Mouse (Mus musculus): Measurements from ENCODE around the gene Gm45713.

The Gm45713 gene

DNA sequence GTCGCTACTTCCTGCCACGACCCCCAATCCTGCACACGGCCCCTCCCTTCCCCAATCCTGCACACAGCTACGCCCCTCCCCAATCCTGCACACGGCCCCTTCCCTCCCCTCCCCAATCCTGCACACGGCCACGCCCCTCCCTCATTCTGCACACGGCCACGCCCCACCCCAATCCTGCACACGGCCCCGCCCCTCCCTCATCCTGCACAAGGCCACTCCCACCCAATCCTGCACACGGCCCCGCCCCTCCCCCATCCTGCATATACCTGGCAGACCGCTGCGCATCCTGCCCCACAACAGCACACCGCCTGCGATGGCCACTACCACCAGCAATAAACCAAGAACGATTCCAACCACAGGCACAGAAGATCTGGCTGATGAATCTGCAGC is 42.5 kb downstream of the Gm45713 start:
- DNase-seq (ENCODE audit: low read depth, low spot score): no peak
- no peaks in the 10 kb centered on the region for H3K36me3 ChIP-seq (ENCODE audit: control insufficient read depth, insufficient read depth, low read length, poor library complexity, severe bottlenecking)

DNA sequence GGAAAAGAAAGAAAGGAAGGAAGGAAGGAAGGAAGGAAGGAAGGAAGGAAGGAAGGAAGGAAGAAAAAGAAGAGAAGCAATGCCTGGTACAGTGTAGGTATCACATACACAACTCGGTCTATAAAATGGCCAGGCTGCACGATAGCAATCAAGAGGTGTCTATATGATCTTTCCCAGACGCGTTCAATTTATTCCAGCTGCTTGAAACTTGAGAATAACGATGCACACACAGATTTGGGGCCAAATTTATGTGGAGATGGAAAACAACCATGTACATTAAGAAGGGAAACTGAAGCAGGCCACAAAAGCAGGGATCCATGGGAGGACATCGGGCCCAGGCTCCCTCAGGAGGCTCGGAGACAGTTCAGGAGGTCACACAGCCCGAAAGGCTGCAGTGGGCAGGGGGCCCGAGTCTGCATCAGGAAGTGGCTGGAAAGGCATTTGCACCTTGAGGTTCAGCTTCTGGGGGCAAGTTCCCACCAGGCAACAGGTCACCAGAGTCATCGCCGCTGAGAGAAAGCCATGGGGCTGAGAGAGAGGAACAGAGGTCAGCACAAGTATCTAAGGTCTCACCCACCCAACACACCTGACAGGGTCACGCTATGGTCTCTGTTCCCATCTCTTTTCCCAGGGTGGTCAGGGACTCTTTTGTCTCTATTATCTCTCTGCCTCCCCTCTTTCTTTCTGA is 43.1 kb downstream of the Gm45713 start:
- no peaks in the 10 kb centered on the region for H3K36me3 ChIP-seq (ENCODE audit: control insufficient read depth, insufficient read depth, low read length, poor library complexity, severe bottlenecking)
- no peak for DNase-seq (ENCODE audit: low read depth, low spot score)
- H3K27me3 ChIP-seq (ENCODE audit: control insufficient read depth, insufficient read depth, low read length, poor library complexity, severe bottlenecking): no peaks in the 10 kb centered on the region

More for the DNA sequence above, 42.5 kb downstream of the Gm45713 start:
- no peaks in the 10 kb centered on the region for H3K27me3 ChIP-seq (ENCODE audit: control insufficient read depth, insufficient read depth, low read length, poor library complexity, severe bottlenecking)

DNA sequence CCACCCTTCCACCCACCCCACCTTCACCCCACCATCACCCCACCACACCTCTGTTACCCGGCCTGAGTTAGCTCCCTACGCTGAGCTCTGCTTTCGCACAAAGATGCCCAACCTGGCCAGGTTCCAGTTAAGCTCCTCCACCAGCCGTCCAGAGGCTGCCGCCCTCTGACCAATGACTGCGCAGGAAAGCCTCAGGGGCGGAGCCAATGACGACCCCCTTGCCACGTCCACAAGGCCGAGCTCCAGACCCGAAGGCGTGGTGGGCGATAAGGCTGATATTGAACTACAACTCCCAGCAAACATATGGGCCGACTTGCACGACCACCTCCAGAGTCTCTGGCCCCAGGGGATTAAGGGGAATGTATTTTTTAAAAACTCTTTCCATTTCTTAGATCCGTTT is 44.0 kb downstream of the Gm45713 start, which contains the start of gene Rcn3:
Gene Rcn3 (minus strand): TSS at position 174 of the 400 bp plus-strand sequence.
- Histone ChIP-seq H3K36me3 (ENCODE audit: control insufficient read depth, insufficient read depth, low read length, poor library complexity, severe bottlenecking) (no peaks in the 10 kb centered on the region), H3K27me3 (ENCODE audit: control insufficient read depth, insufficient read depth, low read length, poor library complexity, severe bottlenecking) (no peaks in the 10 kb centered on the region)
- DNase-seq (ENCODE audit: low read depth, low spot score): peak; percentile 40

DNA sequence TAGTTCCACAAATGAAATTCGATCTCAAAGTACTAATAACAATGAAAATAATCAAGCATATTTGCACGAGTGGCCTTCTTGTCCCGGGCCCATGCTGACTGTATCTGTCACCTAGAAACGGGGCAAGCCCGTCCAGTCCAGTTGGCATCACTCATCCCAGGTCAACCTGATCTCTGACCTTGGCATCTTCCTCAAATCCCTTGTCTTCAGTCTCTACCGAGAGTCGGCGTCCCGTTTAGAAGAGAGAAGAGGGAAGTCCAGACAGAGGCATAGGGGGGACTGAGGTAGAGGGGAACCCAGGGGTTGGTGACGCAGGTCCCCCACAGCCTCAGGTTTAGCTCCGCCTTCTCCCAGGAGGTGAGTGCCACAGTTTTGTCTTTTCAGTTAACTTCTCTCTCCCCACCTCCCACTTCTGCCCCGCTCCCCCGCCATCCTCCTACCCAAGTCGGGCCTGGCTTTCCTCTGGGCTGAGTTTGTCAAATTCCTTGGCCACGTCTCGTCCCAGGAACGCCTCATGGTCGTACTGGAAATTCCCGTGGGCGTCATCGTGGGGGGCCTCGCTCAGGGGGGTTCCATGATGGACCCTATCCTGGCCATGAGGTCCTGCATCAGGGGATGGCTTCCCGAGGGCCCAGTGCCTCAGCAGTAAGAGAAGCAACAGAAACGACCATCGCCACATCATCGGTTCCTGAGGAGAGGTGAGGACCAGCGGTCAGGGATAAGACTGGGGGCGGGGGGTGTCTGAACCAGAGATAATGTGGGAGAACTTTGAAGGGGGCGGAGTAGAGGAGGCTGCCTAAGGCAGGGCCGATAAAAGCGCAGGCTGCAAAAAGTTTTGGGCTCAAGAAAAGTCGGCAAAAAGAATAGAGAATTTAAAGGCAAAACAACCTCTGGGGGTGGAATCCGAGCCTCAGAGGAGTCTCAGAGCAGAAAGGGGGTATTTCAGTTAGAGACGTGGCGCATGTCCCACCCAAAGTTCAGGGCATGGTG is 44.7 kb downstream of the Gm45713 start:
- Histone ChIP-seq H3K27me3 (ENCODE audit: control insufficient read depth, insufficient read depth, low read length, poor library complexity, severe bottlenecking) (no peaks in the 10 kb centered on the region), H3K36me3 (ENCODE audit: control insufficient read depth, insufficient read depth, low read length, poor library complexity, severe bottlenecking) (no peaks in the 10 kb centered on the region)
- peak; percentile 64 for DNase-seq (ENCODE audit: low read depth, low spot score)

DNA sequence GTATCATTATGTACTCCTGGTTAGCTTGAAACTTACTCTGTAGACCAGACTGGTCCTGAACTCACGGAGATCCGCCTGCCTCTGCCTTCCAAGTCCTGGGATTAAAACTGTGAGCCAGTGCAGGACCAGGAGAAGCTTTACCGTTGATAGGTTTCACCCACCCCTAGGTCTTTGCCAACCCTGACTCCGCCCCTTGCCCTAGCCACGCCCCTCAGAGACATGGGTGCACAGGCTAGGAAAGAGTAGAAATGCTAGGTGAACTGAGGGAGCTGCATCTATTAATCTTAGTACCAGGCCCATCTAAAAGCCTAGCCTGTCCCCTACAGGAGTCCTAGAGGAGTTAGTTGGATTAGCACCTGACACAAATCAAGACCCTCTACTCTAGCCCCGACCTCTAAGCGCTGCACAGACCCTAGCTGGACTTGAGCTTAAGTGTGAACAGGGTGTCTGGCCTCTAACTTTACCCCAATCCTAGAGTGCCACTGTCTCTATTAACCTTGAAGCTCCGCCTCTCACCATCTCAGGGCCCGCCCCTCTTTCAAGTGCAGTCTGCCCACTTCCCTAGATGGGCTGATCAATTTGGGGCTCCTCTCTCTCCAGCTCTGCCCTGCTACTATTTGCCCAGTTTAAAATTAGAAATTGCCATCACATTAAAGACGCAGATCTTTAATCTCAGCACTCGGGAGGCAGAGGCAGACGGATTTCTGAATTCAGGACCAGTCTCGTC is 45.6 kb downstream of the Gm45713 start:
- Histone ChIP-seq H3K36me3 (ENCODE audit: control insufficient read depth, insufficient read depth, low read length, poor library complexity, severe bottlenecking) (no peaks in the 10 kb centered on the region), H3K27me3 (ENCODE audit: control insufficient read depth, insufficient read depth, low read length, poor library complexity, severe bottlenecking) (no peaks in the 10 kb centered on the region)
- peak; percentile 50 for DNase-seq (ENCODE audit: low read depth, low spot score)

DNA sequence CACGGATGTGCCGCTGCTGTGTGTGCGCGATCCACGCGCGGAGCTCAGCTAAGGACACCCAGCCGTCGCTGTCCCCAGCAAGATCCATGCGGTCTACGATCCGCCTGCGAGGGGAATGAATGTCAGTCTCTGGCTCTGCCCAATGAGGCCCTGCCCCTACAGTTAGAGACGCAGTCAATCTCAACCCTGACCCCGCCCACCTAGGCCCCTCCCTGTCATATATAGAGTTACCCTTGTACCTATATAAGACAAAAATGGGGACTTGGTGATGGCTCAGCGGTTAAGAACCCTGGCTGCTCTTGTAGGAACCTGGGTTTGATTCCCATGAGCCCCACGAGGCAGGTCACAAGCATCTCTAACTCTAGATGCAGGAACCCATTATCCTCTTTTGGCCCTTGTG is 47.4 kb downstream of the Gm45713 start:
- Histone ChIP-seq H3K27me3 (ENCODE audit: control insufficient read depth, insufficient read depth, low read length, poor library complexity, severe bottlenecking) (no peaks in the 10 kb centered on the region), H3K36me3 (ENCODE audit: control insufficient read depth, insufficient read depth, low read length, poor library complexity, severe bottlenecking) (no peaks in the 10 kb centered on the region)
- DNase-seq (ENCODE audit: low read depth, low spot score): no peak

DNA sequence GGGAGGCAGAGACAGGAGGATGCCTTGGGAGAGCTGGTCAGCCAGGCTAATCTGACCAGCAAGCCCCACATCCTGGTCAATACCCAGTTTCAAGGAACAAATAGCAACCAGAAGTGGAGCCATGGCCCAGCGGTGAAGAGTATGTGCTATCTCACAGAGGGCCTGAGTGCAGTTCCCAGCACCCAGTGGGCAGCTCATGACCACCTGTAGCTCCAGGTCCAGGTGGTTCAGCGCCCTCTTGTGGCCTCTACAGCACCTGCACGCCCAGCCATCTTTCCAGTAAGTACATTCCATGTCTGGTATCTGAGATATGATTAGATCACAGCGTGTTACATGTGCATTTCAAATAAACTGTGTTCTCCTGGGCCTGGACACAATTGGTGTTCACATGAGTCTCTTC is 49.9 kb downstream of the Gm45713 start:
- no peaks in the 10 kb centered on the region for H3K36me3 ChIP-seq (ENCODE audit: control insufficient read depth, insufficient read depth, low read length, poor library complexity, severe bottlenecking)
- no peak for DNase-seq (ENCODE audit: low read depth, low spot score)
- no peaks in the 10 kb centered on the region for H3K27me3 ChIP-seq (ENCODE audit: control insufficient read depth, insufficient read depth, low read length, poor library complexity, severe bottlenecking)

DNA sequence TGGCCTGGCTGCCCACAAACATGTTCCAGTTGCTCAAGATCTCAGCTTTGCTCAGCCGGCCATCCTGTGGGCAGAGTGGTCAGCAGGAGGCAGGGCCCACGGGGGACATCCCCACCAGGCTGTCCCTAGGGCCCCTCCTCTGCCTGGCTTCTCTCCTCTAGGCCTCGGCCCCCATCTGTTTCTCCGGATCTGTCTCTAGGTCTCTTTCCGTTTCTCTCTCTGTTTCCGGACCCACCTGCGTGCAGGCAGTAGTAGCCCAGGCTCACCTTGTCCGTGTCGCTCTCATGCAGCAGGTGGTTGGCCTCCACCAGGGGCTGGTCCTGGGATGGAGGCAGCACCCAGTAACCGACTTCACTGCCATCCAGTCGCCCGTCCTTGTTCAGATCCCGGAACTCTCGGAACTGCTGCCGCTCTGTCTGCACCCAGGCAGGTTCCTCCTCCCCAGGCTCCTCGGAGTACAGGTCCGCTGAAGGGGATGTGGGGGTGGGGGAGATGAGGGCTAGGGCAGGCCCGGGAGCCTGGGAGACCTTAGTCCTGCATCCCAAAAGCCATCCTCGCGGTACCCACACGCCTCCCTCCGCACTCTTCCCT is 52.6 kb downstream of the Gm45713 start:
- no peak for DNase-seq (ENCODE audit: low read depth, low spot score)
- Histone ChIP-seq H3K27me3 (ENCODE audit: control insufficient read depth, insufficient read depth, low read length, poor library complexity, severe bottlenecking) (no peaks in the 10 kb centered on the region), H3K36me3 (ENCODE audit: control insufficient read depth, insufficient read depth, low read length, poor library complexity, severe bottlenecking) (no peaks in the 10 kb centered on the region)

DNA sequence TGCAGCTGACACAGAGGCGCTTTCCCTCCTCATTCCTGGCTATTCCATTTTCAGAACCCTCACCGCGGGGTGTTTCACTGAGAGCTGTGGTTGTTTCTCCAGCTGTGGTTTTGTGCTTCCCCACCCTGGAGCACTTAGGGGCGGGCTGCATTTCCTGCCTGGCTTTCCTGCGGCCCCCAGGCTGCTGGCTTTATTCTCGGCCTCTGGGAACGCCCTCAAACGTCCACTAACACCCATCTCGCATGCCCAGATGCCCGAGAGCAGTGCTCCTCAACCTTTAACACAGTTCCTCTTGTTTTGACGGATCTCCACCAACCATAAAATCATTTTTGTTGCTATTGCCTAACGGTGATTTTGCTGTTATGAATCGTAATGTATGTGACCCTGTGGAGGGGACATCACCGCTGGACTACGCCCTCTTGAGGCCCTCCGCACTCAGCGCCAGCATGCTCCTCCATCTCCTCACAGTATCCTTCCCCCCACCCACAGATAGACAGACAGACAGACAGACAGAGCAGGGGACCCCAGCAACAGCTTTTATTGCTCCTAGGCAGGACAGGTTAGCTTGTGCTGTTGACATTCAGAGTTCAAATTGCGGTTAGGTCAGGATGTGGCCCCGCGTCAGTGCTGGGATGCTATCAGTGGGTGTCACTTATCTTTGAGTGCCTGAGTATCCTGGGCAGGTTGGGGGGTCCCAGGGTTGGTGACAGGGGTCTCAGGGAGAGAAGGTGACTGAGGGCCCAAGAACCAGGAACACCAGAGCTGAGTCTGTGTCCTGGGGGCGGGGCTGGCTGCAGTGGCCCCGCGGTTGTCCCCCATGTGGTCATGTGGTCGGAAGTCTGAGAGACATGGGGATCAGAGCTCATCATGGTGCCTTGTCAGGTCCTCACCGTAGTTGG is 53.4 kb downstream of the Gm45713 start:
- DNase-seq (ENCODE audit: low read depth, low spot score): peak; percentile 63
- Histone ChIP-seq H3K27me3 (ENCODE audit: control insufficient read depth, insufficient read depth, low read length, poor library complexity, severe bottlenecking) (no peaks in the 10 kb centered on the region), H3K36me3 (ENCODE audit: control insufficient read depth, insufficient read depth, low read length, poor library complexity, severe bottlenecking) (no peaks in the 10 kb centered on the region)

DNA sequence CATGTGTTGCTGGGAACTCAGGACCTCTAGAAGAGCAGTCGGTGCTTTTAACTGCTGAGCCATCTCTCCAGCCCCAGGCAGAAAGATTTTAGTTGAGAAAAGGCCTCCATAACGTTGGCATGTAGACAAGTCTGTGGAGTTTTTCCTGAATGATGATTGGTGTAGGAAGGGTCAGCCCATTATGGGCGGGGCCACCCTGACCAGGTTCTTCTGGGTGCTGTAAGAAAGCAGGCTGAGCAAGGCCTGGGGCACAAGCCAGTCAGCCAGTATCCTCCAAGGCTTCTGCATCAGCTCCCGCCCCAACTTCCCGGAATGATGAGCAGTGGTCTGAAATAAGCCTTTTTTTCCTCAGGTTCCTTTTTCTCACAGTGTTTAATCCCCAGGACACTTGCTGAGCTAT is 55.0 kb downstream of the Gm45713 start:
- H3K36me3 ChIP-seq (ENCODE audit: control insufficient read depth, insufficient read depth, low read length, poor library complexity, severe bottlenecking): peaks cover 9% of the 10 kb centered on the region
- no peak for DNase-seq (ENCODE audit: low read depth, low spot score)

DNA sequence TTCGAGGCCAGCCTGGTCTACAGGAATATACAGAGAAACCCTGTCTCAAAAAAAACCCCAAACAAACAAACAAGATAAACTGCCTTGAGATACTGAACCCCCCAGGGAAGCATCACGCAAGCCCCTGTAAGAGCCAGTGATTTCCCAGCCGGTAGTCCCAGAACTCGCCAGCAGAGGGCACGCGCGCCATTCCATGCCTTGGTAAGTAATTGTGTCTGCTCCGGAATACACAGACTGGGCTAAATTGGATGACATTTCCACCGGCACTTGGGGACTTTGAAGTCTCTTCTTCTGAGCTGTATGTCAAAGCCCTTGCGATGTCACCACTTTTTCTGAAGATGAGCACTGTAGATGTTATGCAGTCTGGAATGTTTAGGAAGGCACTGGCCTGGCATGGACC is 56.2 kb downstream of the Gm45713 start:
- peaks cover 9% of the 10 kb centered on the region for H3K36me3 ChIP-seq (ENCODE audit: control insufficient read depth, insufficient read depth, low read length, poor library complexity, severe bottlenecking)
- H3K27me3 ChIP-seq (ENCODE audit: control insufficient read depth, insufficient read depth, low read length, poor library complexity, severe bottlenecking): no peaks in the 10 kb centered on the region
- peak; percentile 93 for DNase-seq (ENCODE audit: low read depth, low spot score)

More for the DNA sequence above, 55.0 kb downstream of the Gm45713 start:
- H3K27me3 ChIP-seq (ENCODE audit: control insufficient read depth, insufficient read depth, low read length, poor library complexity, severe bottlenecking): no peaks in the 10 kb centered on the region

DNA sequence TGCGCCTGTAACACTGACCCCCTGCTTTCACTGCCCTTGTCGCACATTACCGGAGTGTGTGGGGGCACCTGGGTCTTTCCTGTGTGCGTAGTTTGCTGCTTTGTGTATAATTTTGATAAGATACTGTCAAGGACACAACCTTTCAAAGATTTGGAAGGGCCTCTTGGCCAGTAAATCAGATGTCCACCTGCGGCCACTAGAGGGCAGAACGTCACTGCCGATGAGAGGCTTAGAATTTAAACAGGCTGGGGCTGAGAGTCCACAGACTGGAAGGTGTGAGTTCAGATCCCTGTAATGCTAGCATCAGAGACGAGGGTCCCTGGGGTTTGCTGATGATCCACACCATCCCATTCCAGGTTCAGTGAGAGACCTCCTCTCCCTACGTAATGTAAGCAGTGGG is 57.5 kb downstream of the Gm45713 start:
- peak; percentile 87 for DNase-seq (ENCODE audit: low read depth, low spot score)
- Histone ChIP-seq H3K36me3 (ENCODE audit: control insufficient read depth, insufficient read depth, low read length, poor library complexity, severe bottlenecking) (peaks cover 9% of the 10 kb centered on the region), H3K27me3 (ENCODE audit: control insufficient read depth, insufficient read depth, low read length, poor library complexity, severe bottlenecking) (no peaks in the 10 kb centered on the region)

DNA sequence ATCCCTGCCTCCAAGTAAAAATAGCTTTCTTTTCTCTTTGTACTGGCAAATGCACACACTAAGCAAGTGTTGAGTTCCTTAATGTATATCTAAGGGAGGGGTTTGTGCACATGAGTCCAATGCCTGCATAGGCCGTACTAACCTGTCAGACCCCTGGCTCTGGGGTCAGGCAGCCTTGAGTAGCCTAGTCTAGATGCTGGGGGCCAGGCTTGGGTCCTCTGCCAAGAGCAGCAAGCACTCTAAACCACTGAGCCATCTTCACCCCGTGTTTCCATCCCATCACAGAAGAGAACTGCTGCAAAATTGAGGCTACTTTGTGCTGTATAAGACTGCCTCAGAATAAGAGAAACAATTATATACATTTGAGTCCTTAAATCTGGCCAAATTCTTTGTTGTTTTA is 58.2 kb downstream of the Gm45713 start:
- no peak for DNase-seq (ENCODE audit: low read depth, low spot score)
- H3K27me3 ChIP-seq (ENCODE audit: control insufficient read depth, insufficient read depth, low read length, poor library complexity, severe bottlenecking): no peaks in the 10 kb centered on the region
- peaks cover 9% of the 10 kb centered on the region for H3K36me3 ChIP-seq (ENCODE audit: control insufficient read depth, insufficient read depth, low read length, poor library complexity, severe bottlenecking)

DNA sequence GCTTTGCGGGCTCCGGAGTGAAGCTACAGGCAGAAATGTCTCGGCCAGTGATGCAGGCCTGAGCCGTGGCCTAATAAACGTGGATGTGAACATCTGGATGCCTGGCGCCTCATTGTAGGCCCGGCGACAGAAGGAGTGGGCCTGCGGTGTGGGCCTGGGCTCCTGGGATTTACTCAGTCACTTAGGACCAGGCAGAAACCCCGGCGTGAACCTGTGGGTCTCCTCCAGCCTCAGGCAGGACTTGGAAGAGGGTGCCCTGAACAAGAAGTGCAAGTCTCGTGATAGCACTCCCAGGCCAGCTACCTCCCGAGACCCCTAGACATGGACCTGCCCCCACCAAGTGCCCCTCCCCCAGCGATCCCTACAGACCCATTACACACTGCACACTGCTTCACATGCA is 58.7 kb downstream of the Gm45713 start:
- DNase-seq (ENCODE audit: low read depth, low spot score): no peak
- Histone ChIP-seq H3K27me3 (ENCODE audit: control insufficient read depth, insufficient read depth, low read length, poor library complexity, severe bottlenecking) (no peaks in the 10 kb centered on the region), H3K36me3 (ENCODE audit: control insufficient read depth, insufficient read depth, low read length, poor library complexity, severe bottlenecking) (peaks cover 9% of the 10 kb centered on the region)

Data from splenic B cell, adult 2 months (primary cell).